Mouse (Mus musculus) bone marrow, adult 2 months (tissue): ENCODE measurements at regions not wholly inside any gene's neighbourhood (a gene's known extent, or its start where the extent isn't known, plus 50 kb on each side); places are given as distances from the start of the nearest gene placed in this dataset.

ENCODE experiments used
- CTCF ChIP-seq: fragments of 200-500 bp; IDR thresholded peaks from 2 replicates; pipeline ENCODE4 v1.5.1; 2011; ENCODE audit warnings: low read length, control low read depth; ENCODE audit not compliant: control insufficient read depth, insufficient read depth
- POLR2A ChIP-seq: fragments of 200-500 bp; IDR thresholded peaks from 2 replicates; pipeline ENCODE4 v1.6.1; 2011; ENCODE audit warnings: low read depth, mild to moderate bottlenecking, control low read depth, low read length, borderline replicate concordance; ENCODE audit not compliant: control insufficient read depth

GRCm38 (mm10) chr2:50825626-50826025, 323.3 kb downstream of the Rnd3 start:
- TF ChIP-seq POLR2A: no peak
- no peak for TF ChIP-seq CTCF
